ENCODE assay signal across 17 mouse cellular contexts in the genomic region with DNA sequence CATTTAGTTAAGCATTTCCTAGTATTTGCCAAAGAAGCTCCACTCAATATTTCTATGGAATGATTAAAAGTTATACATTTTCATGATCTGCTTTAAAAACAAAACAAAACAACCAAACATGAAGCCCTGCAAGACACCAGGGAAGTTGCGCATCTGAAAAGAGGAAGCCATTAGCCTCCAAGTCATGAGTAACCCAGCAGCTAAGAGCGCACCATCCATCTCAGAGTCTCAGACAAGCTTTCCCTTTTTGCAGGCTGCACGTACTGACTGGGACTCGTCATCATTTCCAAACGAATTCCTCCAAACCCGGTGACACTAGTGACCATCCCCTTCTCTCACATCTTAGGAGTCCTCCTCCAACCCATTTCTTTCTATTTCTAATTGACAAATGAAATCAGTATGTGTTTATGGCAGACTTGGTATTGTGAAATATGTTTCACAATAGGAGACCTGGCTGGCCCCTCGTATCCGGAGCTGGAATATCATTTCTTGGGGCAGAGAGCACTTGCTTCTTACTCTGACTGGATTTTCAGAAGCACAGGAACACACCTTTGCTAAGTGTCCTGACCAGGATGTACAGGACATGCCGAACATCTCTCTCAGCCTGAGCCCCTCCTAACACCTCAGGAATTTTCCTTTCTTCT.
"Had no signal": no experiment of that assay in that cellular context is flagged by ENCODE, and none has a peak within 500 bp of the region (broad histone marks: within the 10 kb centered on the region; RNA-seq: fewer than 3 reads in every experiment).

No protein-coding gene starts in this region.

- H3K27ac ChIP-seq: intestine, embryonic 15.5 days; kidney, embryonic 15.5 days; limb, embryonic 12.5 days; lung, embryonic 15.5 days; midbrain, embryonic 10.5 days; neural tube, embryonic 12.5 days; stomach, embryonic 15.5 days had no signal

- H3K4me2 ChIP-seq: intestine, embryonic 15.5 days; kidney, embryonic 15.5 days; limb, embryonic 12.5 days; lung, embryonic 15.5 days; neural tube, embryonic 12.5 days; stomach, embryonic 15.5 days had no signal

- H3K9ac ChIP-seq: intestine, embryonic 15.5 days; kidney, embryonic 15.5 days; limb, embryonic 12.5 days; lung, embryonic 15.5 days; neural tube, embryonic 12.5 days; stomach, embryonic 15.5 days had no signal

- H3K36me3 ChIP-seq: intestine, embryonic 15.5 days; kidney, embryonic 15.5 days; limb, embryonic 12.5 days; lung, embryonic 15.5 days; midbrain, embryonic 10.5 days; neural tube, embryonic 12.5 days; stomach, embryonic 15.5 days had no signal

- H3K9me3 ChIP-seq: intestine, embryonic 15.5 days; kidney, embryonic 15.5 days; lung, embryonic 15.5 days; midbrain, embryonic 10.5 days; neural tube, embryonic 12.5 days; stomach, embryonic 15.5 days had no signal

- H3K27me3 ChIP-seq: intestine, embryonic 15.5 days; lung, embryonic 15.5 days; stomach, embryonic 15.5 days had no signal

- DNase-seq: kidney, adult 2 months; kidney, postnatal 25 days; layer of hippocampus, adult 9-11 months; layer of hippocampus, postnatal 36 days; liver; lung, postnatal 14 days; midbrain, embryonic 14.5 days; right cerebral cortex, postnatal 14 days; thymus, adult 2 months; thymus, postnatal 25 days had no signal

- H3K4me1 ChIP-seq: intestine, embryonic 15.5 days; kidney, embryonic 15.5 days; limb, embryonic 12.5 days; lung, embryonic 15.5 days; midbrain, embryonic 10.5 days; neural tube, embryonic 12.5 days; stomach, embryonic 15.5 days had no signal

- ATAC-seq: intestine, embryonic 15.5 days had no signal

- H3K4me3 ChIP-seq: intestine, embryonic 15.5 days; kidney, embryonic 15.5 days; limb, embryonic 12.5 days; lung, embryonic 15.5 days; midbrain, embryonic 10.5 days; neural tube, embryonic 12.5 days; stomach, embryonic 15.5 days had no signal
